Mouse (Mus musculus) neural tube, embryonic 14.5 days (tissue): ENCODE data around the gene Wfdc1. TPM values are rescaled to one million over a fixed set of nuclear protein-coding genes. Genes with fewer than 3 reads are reported as not detected.

Source experiments
- ATAC-seq: fragments of 200-750 bp; cut with Nextera tagmentation; 2 replicates; pipeline ENCODE4 v1.8.0; 2017; ENCODE audit warnings: low read depth, mild to moderate bottlenecking, moderate TSS enrichment, moderate library complexity
- H3K27ac ChIP-seq: fragments of 300-500 bp; sonication (generic); 2 replicates; pipeline ENCODE4 v1.5.1; 2014; ENCODE audit warnings: low read depth, mild to moderate bottlenecking, control low read depth, low read length, moderate library complexity, mixed read lengths
- H3K27me3 ChIP-seq: fragments of 300-500 bp; sonication (generic); 2 replicates; pipeline ENCODE4 v1.6.1; 2014; ENCODE audit warnings: low read length; ENCODE audit not compliant: control insufficient read depth, insufficient read depth
- H3K36me3 ChIP-seq: fragments of 300-500 bp; sonication (generic); 2 replicates; pipeline ENCODE4 v1.6.1; 2014; ENCODE audit warnings: low read length, mixed read lengths; ENCODE audit not compliant: control insufficient read depth, insufficient read depth
- H3K4me1 ChIP-seq: fragments of 300-500 bp; sonication (generic); 2 replicates; pipeline ENCODE4 v1.6.1; 2014; ENCODE audit warnings: low read length; ENCODE audit not compliant: control insufficient read depth, insufficient read depth
- H3K4me2 ChIP-seq: fragments of 300-500 bp; sonication (generic); 2 replicates; pipeline ENCODE4 v1.6.1; 2014; ENCODE audit warnings: mild to moderate bottlenecking, low read depth, low read length, control low read depth
- H3K4me3 ChIP-seq: fragments of 300-500 bp; sonication (generic); 2 replicates; pipeline ENCODE4 v1.5.1; 2014; ENCODE audit warnings: low read depth, low read length, control low read depth, mixed read lengths
- H3K9ac ChIP-seq: fragments of 300-500 bp; sonication (generic); replicated peaks from 2 replicates; pipeline ENCODE4 v1.6.1; 2014; ENCODE audit warnings: low read depth, mild to moderate bottlenecking, control low read depth, low read length, mixed read lengths
- H3K9me3 ChIP-seq: fragments of 300-500 bp; sonication (generic); 2 replicates; pipeline ENCODE4 v1.6.1; 2016; ENCODE audit warnings: low read length; ENCODE audit not compliant: control insufficient read depth
- WGBS: fragments of 180-500 bp; shearing (Covaris S2); extraction: QIAGEN DNeasy Blood & Tissue Kit; methylation state at CpG from one replicate; pipeline ENCODE4 v1.1.7; 2014; 5-methylcytosine and 5-hydroxymethylcytosine counted together
- polyA plus RNA-seq: library from polyadenylated mRNA; unstranded; fragments of >200 nt; fragmentation: Nextera tagmentation; extraction: Ambion mirVana; gene quantifications from 2 replicates; pipeline ENCODE4 v1.2.1, GENCODE M21; 2014

The Wfdc1 gene
- polyA plus RNA-seq, 1 experiment from 2014 or later, result 3.2 TPM

GRCm38 (mm10) chr8:119624916-119625315 is 41.2 kb upstream of the Wfdc1 start:
- Histone ChIP-seq H3K4me3 (no peak overlapping the region), H3K9me3 (no peaks in the 10 kb centered on the region), H3K27me3 (no peaks in the 10 kb centered on the region), H3K27ac (no peak overlapping the region), H3K4me2 (no peak overlapping the region), H3K9ac (no peak overlapping the region), H3K36me3 (no peaks in the 10 kb centered on the region), H3K4me1 (no peaks in the 10 kb centered on the region)
- no peak for ATAC-seq
- WGBS, result 91% methylated on average over 7 of the region's 7 CpGs

- no peak overlapping the region for H3K9ac ChIP-seq
- H3K9me3 ChIP-seq, result no peaks in the 10 kb centered on the region
- H3K27me3 ChIP-seq, result no peaks in the 10 kb centered on the region
- H3K4me2 ChIP-seq, result no peak overlapping the region
- no peak overlapping the region for H3K27ac ChIP-seq
- no peaks in the 10 kb centered on the region for H3K4me1 ChIP-seq
- WGBS, result 76% methylated on average over 22 of the region's 22 CpGs
- no peak overlapping the region for H3K4me3 ChIP-seq
- ATAC-seq, result no peak
- H3K36me3 ChIP-seq, result no peaks in the 10 kb centered on the region
These were observed 40.4 kb upstream of the Wfdc1 start for GRCm38 (mm10) chr8:119625788-119626187.

- WGBS, result 90% methylated on average over 7 of the region's 7 CpGs
- Histone ChIP-seq H3K9ac (no peak overlapping the region), H3K27ac (no peak overlapping the region), H3K36me3 (no peaks in the 10 kb centered on the region), H3K9me3 (no peaks in the 10 kb centered on the region), H3K27me3 (no peaks in the 10 kb centered on the region), H3K4me1 (no peaks in the 10 kb centered on the region), H3K4me3 (no peak overlapping the region), H3K4me2 (no peak overlapping the region)
- ATAC-seq, result no peak
These were observed 39.0 kb upstream of the Wfdc1 start for GRCm38 (mm10) chr8:119627199-119627598.

GRCm38 (mm10) chr8:119627613-119628359 is 38.4 kb upstream of the Wfdc1 start:
- Histone ChIP-seq H3K9me3 (no peaks in the 10 kb centered on the region), H3K4me2 (no peak overlapping the region), H3K9ac (no peak overlapping the region), H3K27ac (no peak overlapping the region), H3K4me1 (0 out of 2 replicates have a peak, but pooled peaks cover 2% of the 10 kb centered on the region), H3K4me3 (no peak overlapping the region), H3K27me3 (no peaks in the 10 kb centered on the region), H3K36me3 (no peaks in the 10 kb centered on the region)
- no peak for ATAC-seq
- 45% methylated on average over 10 of the region's 10 CpGs for WGBS

GRCm38 (mm10) chr8:119630841-119631240 is 35.3 kb upstream of the Wfdc1 start:
- H3K9me3 ChIP-seq, result no peaks in the 10 kb centered on the region
- H3K4me1 ChIP-seq, result 0 out of 2 replicates have a peak, but pooled peaks cover 3% of the 10 kb centered on the region
- H3K36me3 ChIP-seq, result no peaks in the 10 kb centered on the region
- no peaks in the 10 kb centered on the region for H3K27me3 ChIP-seq
- no peak overlapping the region for H3K9ac ChIP-seq
- H3K27ac ChIP-seq, result no peak overlapping the region
- WGBS, result 16% methylated on average over 3 of the region's 3 CpGs
- no peak overlapping the region for H3K4me2 ChIP-seq
- ATAC-seq, result no peak
- H3K4me3 ChIP-seq, result no peak overlapping the region

- Histone ChIP-seq H3K36me3 (no peaks in the 10 kb centered on the region), H3K27me3 (no peaks in the 10 kb centered on the region), H3K4me2 (no peak overlapping the region), H3K4me3 (no peak overlapping the region), H3K9me3 (no peaks in the 10 kb centered on the region), H3K9ac (no peak overlapping the region), H3K4me1 (0 out of 2 replicates have a peak, but pooled peaks cover 3% of the 10 kb centered on the region), H3K27ac (no peak overlapping the region)
- no peak for ATAC-seq
- 87% methylated on average over 9 of the region's 9 CpGs for WGBS
These were observed 33.9 kb upstream of the Wfdc1 start for GRCm38 (mm10) chr8:119632246-119632645.

GRCm38 (mm10) chr8:119632909-119633308 is 33.3 kb upstream of the Wfdc1 start:
- Histone ChIP-seq H3K36me3 (no peaks in the 10 kb centered on the region), H3K9me3 (no peaks in the 10 kb centered on the region), H3K9ac (no peak overlapping the region), H3K4me1 (0 out of 2 replicates have a peak, but pooled peaks cover 3% of the 10 kb centered on the region), H3K27ac (no peak overlapping the region), H3K4me3 (no peak overlapping the region), H3K4me2 (no peak overlapping the region), H3K27me3 (no peaks in the 10 kb centered on the region)
- no peak for ATAC-seq
- 58% methylated on average over 29 of the region's 29 CpGs for WGBS

GRCm38 (mm10) chr8:119634616-119635336 is 31.4 kb upstream of the Wfdc1 start:
- no peak overlapping the region for H3K4me3 ChIP-seq
- H3K9me3 ChIP-seq, result no peaks in the 10 kb centered on the region
- ATAC-seq, result no peak
- H3K36me3 ChIP-seq, result no peaks in the 10 kb centered on the region
- no peak overlapping the region for H3K9ac ChIP-seq
- H3K27me3 ChIP-seq, result no peaks in the 10 kb centered on the region
- WGBS, result 22% methylated on average over 14 of the region's 14 CpGs
- H3K4me1 ChIP-seq, result 0 out of 2 replicates have a peak, but pooled peaks cover 3% of the 10 kb centered on the region
- H3K4me2 ChIP-seq, result no peak overlapping the region
- no peak overlapping the region for H3K27ac ChIP-seq

GRCm38 (mm10) chr8:119635378-119635777 is 30.8 kb upstream of the Wfdc1 start, which contains the start of gene Kcng4:
Kcng4 (minus strand) TSS chr8:119635680.
- 44% methylated on average over 6 of the region's 6 CpGs for WGBS
- ATAC-seq, result no peak
- H3K9ac ChIP-seq, result no peak within 1 kb of the TSS

More at GRCm38 (mm10) chr8:119635378-119635777, 30.8 kb upstream of the Wfdc1 start, which contains the start of gene Kcng4:
- no peak within 1 kb of the TSS for H3K4me3 ChIP-seq
- no peaks in the 10 kb centered on the region for H3K36me3 ChIP-seq
- no peaks in the 10 kb centered on the region for H3K27me3 ChIP-seq
- H3K27ac ChIP-seq, result no peak within 1 kb of the TSS
- H3K4me1 ChIP-seq, result 0 out of 2 replicates have a peak, but pooled peaks cover 3% of the 10 kb centered on the region
- H3K9me3 ChIP-seq, result no peaks in the 10 kb centered on the region
- no peak within 1 kb of the TSS for H3K4me2 ChIP-seq
